ENCODE assay signal across 13 mouse cellular contexts in genomic region chr5:118316310-118317017, GRCm38 (mm10).
A peak's percentile ranks its signal among the peaks of the same experiment; 100 is the strongest.
DNase-seq lines count a peak whose midpoint lies in the region; ATAC-seq lines count a peak whose summit lies in the region.
"Had no signal": no experiment of that assay in that cellular context is flagged by ENCODE, and none has a peak within 500 bp of the region (broad histone marks: within the 10 kb centered on the region; RNA-seq: fewer than 3 reads in every experiment).

No protein-coding gene starts in this region.

- intact Hi-C loops in heart, postnatal 25 days (cut with DNase I) = no loop called here

- H3K36me3 ChIP-seq in heart, embryonic 14.5 days (ENCODE audit: control insufficient read depth, insufficient read depth, low read length) = no peaks in the 10 kb centered on the region
- H3K36me3 ChIP-seq: forebrain, embryonic 15.5 days had no signal

- peaks cover 13% of the 10 kb centered on the region for H3K27me3 ChIP-seq in heart, embryonic 14.5 days (ENCODE audit: control insufficient read depth, insufficient read depth, low read length)
- H3K27me3 ChIP-seq: forebrain, embryonic 15.5 days had no signal

- H3K4me3 ChIP-seq in heart, embryonic 14.5 days (ENCODE audit: control insufficient read depth in 1 of 2, insufficient read depth in 1 of 2, low read depth in 1 of 2, low read length in 2 of 2) = no peak overlapping the region
- H3K4me3 ChIP-seq: forebrain, embryonic 15.5 days had no signal

- peak; percentile 24; the same call in 1 of the 2 replicates for ATAC-seq in heart, embryonic 14.5 days (ENCODE audit: insufficient number of reproducible peaks, insufficient read depth, low FRiP score, low read depth)
- ATAC-seq: forebrain, embryonic 15.5 days; intestine, postnatal 0 days; liver, postnatal 0 days had no signal

- H3K9me3 ChIP-seq in heart, embryonic 14.5 days (ENCODE audit: control insufficient read depth, low read length) = no peaks in the 10 kb centered on the region
- H3K9me3 ChIP-seq: forebrain, embryonic 15.5 days had no signal

- 38% methylated on average over 10 of the region's 10 CpGs for WGBS in heart, embryonic 14.5 days

- peak overlapping the region in 1 of 2 experiments; percentile 6; a peak in 1 of 4 replicates for H3K27ac ChIP-seq in heart, embryonic 14.5 days (replicated peaks in 1 of 2; ENCODE audit: control insufficient read depth in 1 of 2, insufficient read depth in 1 of 2, low read depth in 2 of 2, low read length in 2 of 2)
- H3K27ac ChIP-seq: forebrain, embryonic 15.5 days had no signal

- H3K4me1 ChIP-seq in heart, embryonic 14.5 days (ENCODE audit: control insufficient read depth in 2 of 2, insufficient read depth in 2 of 2, low read length in 2 of 2) = peaks cover 2 to 15% of the 10 kb centered on the region in 2 experiments; a peak in 2 of 4 replicates

- DNase-seq in heart, postnatal 25 days (ENCODE audit: low spot score) = no peak
- DNase-seq in 3134 (ENCODE audit: extremely low read depth, insufficient read length, low spot score) (peak; percentile 25), NIH3T3 (ENCODE audit: low read depth) (peak; percentile 69)
- peak; percentile 54 for DNase-seq in forelimb bud, embryonic 11.5 days (ENCODE audit: low read depth, low spot score)
- DNase-seq in testis, postnatal 14 days (ENCODE audit: low spot score) = no peak
- DNase-seq in kidney, postnatal 10 days = no peak
- DNase-seq: cerebellum, adult 18-20 months; kidney, postnatal 25 days; liver, postnatal 0 days; right cerebral cortex, adult 18-20 months had no signal

- no peak overlapping the region for H3K4me2 ChIP-seq in heart, embryonic 14.5 days (ENCODE audit: low read length)
- H3K4me2 ChIP-seq: forebrain, embryonic 15.5 days had no signal

- H3K9ac ChIP-seq in heart, embryonic 14.5 days (ENCODE audit: low read length) = no peak overlapping the region
- H3K9ac ChIP-seq: forebrain, embryonic 15.5 days; liver, postnatal 0 days had no signal

Comparison
In these comparisons a context has a peak if more than half of its experiments do, and no peak if none do; other contexts are left out.
1. DNase-seq: peak in 3134 (single experiment), NIH3T3 (single experiment) and forelimb bud, embryonic 11.5 days (single experiment); none in heart, postnatal 25 days (single experiment), testis, postnatal 14 days (single experiment) and kidney, postnatal 10 days (single experiment).